Mouse (Mus musculus) erythroblast, embryonic 14.5 days (primary cell): ENCODE data around the gene Aarsd1.

Experiments
- GATA1 ChIP-seq: IDR thresholded peaks from 2 replicates; pipeline ENCODE4 v1.6.1; 2012; ENCODE audit warnings: low read length, inconsistent platforms, mixed read lengths
- TAL1 ChIP-seq: IDR thresholded peaks from 3 replicates; pipeline ENCODE4 v1.6.1; 2012; ENCODE audit warnings: low read length, inconsistent platforms, mixed read lengths

DNA sequence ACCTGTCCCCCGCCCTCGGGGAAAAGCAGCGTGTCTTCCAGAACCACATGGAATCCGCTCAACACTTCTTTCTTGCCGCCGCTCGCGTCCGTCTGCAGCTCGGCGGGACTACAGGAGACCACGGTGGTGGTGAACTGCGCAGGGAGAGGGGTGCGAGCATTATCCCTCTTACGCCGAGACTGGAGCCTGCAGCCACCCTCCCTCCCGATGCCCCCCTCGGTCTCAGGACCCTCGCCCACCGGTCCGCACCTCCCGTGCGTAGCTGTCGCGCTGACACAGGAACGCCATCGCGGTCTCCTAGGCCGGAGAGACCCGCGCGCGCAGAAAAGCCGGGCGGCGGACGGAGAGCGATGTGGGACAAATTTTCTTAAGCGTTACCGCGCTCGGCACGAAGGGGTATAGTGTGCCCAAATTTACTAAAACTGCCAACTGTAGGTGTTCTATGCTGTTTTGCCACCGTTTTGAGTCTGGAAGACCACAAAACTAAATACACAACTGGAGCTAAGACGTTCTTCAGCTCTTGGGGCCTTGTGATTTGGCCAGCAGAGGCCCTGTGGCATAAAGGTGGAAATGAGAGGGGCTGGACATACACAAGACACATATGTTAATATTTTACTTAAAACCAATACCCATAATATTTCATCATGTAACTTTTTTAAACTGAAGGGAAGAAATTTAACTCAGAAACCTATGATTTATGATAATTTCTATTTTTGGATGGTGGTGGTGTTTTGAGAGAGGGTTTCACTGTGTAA is at the start of gene Aarsd1:
- TF ChIP-seq TAL1 (no peak), GATA1 (no peak)
